Mouse (Mus musculus) right cerebral cortex, postnatal 14 days (tissue): ENCODE data around the gene Ubald2.
"Not testable (repeated sequence)": the region's sequence is repeated elsewhere in the genome, so short reads cannot be mapped to it uniquely, and the experiment has no call there.

ENCODE experiments used
- DNase-seq: peaks from one replicate; pipeline ENCODE4 v3.0.0; 2022

Ubald2 gene

GRCm38 (mm10) chr11:116433356-116434286 is at the start of gene Ubald2:
Gene Ubald2, plus strand, starts transcription at chr11:116434094.
- peak; percentile 98 for DNase-seq

GRCm38 (mm10) chr11:116384171-116384570 is 49.7 kb upstream of the Ubald2 start:
- DNase-seq = peak; percentile 18

GRCm38 (mm10) chr11:116385999-116386398 is 47.9 kb upstream of the Ubald2 start:
- DNase-seq = no peak

GRCm38 (mm10) chr11:116387086-116388071 is 46.5 kb upstream of the Ubald2 start:
- no peak for DNase-seq

GRCm38 (mm10) chr11:116388841-116389480 is 44.9 kb upstream of the Ubald2 start:
- DNase-seq = no peak

- DNase-seq = no peak
Observed at GRCm38 (mm10) chr11:116394769-116395168, 39.1 kb upstream of the Ubald2 start.

- DNase-seq = no peak
Observed at GRCm38 (mm10) chr11:116396276-116396933, 37.5 kb upstream of the Ubald2 start.

GRCm38 (mm10) chr11:116396934-116397330 is 37.0 kb upstream of the Ubald2 start:
- no peak for DNase-seq

GRCm38 (mm10) chr11:116397517-116398347 is 36.2 kb upstream of the Ubald2 start:
- DNase-seq = no peak

- DNase-seq = no peak
Observed at GRCm38 (mm10) chr11:116398348-116398677, 35.6 kb upstream of the Ubald2 start.

- DNase-seq = no peak
Observed at GRCm38 (mm10) chr11:116400560-116400959, 33.3 kb upstream of the Ubald2 start.

GRCm38 (mm10) chr11:116405601-116406000 is 28.3 kb upstream of the Ubald2 start:
- no peak for DNase-seq

GRCm38 (mm10) chr11:116406231-116406728 is 27.6 kb upstream of the Ubald2 start:
- no peak for DNase-seq

- DNase-seq = no peak
Observed at GRCm38 (mm10) chr11:116409008-116409407, 24.9 kb upstream of the Ubald2 start.

GRCm38 (mm10) chr11:116410415-116410814 is 23.5 kb upstream of the Ubald2 start:
- DNase-seq = not testable (repeated sequence)

- no peak for DNase-seq
Observed at GRCm38 (mm10) chr11:116411582-116411981, 22.3 kb upstream of the Ubald2 start.

- peak; percentile 44 for DNase-seq
Observed at GRCm38 (mm10) chr11:116412028-116412827, 21.7 kb upstream of the Ubald2 start.

GRCm38 (mm10) chr11:116412904-116413630 is 20.8 kb upstream of the Ubald2 start, which contains the start of gene Rnf157:
Gene Rnf157, minus strand, starts transcription at chr11:116413032.
- peak; percentile 91 for DNase-seq

GRCm38 (mm10) chr11:116413631-116414022 is 20.3 kb upstream of the Ubald2 start:
- DNase-seq = no peak
